Mouse (Mus musculus): ENCODE results near the gene Snx19.

DNA sequence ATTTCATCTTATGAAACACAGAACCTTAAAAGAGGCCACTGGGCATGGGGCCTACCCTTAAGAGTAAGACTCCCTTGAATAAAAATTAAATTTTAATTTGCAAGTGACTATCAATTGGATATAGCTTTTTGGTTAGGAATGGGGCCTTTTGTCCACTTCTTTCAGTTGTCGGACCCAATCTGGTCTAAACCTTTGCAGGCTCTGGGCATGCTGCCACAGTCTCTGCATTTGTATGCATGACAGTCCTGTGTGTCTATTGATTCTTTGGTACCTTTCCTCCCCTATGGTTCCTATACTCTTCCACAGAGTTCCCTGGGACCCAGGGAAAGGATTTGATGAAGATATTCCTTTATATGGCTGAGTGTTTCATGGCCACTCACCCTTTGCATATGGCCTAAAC is 26.1 kb upstream of the Snx19 start:
- no peak for TF ChIP-seq CTCF (IDR thresholded peaks at IDR 0.05; ENCODE audit: low read depth)
- TF ChIP-seq EP300 (IDR thresholded peaks at IDR 0.05; ENCODE audit: low read depth) = no peak
